Mouse (Mus musculus) midbrain, postnatal 0 days (tissue): Measurements from ENCODE around the gene Pax3. TPM values are rescaled to one million over a fixed set of nuclear protein-coding genes. Genes with fewer than 3 reads are reported as not detected.

Source experiments
- ATAC-seq: fragments of 200-750 bp; cut with Nextera tagmentation; 2 replicates; pipeline ENCODE4 v1.8.0; 2017; ENCODE audit warnings: moderate number of reproducible peaks, mild to moderate bottlenecking, moderate TSS enrichment, moderate library complexity; ENCODE audit not compliant: low FRiP score
- DNase-seq: peaks from one replicate; pipeline ENCODE4 v3.0.0-alpha.2; 2015; ENCODE audit warnings: low spot score
- H3K27ac ChIP-seq: fragments of 300-500 bp; sonication (generic); 2 replicates; pipeline ENCODE4 v1.5.1; 2014; ENCODE audit warnings: low read depth, mild to moderate bottlenecking, low read length, mixed read lengths
- H3K27me3 ChIP-seq: fragments of 300-500 bp; sonication (generic); 2 replicates; pipeline ENCODE4 v1.6.1; 2014; ENCODE audit warnings: low read length, control low read depth, mixed read lengths; ENCODE audit not compliant: insufficient read depth
- H3K36me3 ChIP-seq: fragments of 300-500 bp; sonication (generic); 2 replicates; pipeline ENCODE4 v1.6.1; 2014; ENCODE audit warnings: low read length, control low read depth, mixed read lengths; ENCODE audit not compliant: insufficient read depth
- H3K4me1 ChIP-seq: fragments of 300-500 bp; sonication (generic); 2 replicates; pipeline ENCODE4 v1.6.1; 2014; ENCODE audit warnings: mild to moderate bottlenecking, control low read depth, antibody characterized with exemption, low read length, mixed read lengths; ENCODE audit not compliant: insufficient read depth
- H3K4me2 ChIP-seq: fragments of 300-500 bp; sonication (generic); 2 replicates; pipeline ENCODE4 v1.6.1; 2014; ENCODE audit warnings: low read depth, mild to moderate bottlenecking, low read length, mixed read lengths; ENCODE audit not compliant: poor library complexity, severe bottlenecking
- H3K4me3 ChIP-seq: fragments of 300-500 bp; sonication (generic); 2 replicates; pipeline ENCODE4 v1.5.1; 2014; ENCODE audit warnings: low read depth, mild to moderate bottlenecking, low read length, moderate library complexity
- H3K9ac ChIP-seq: fragments of 300-500 bp; sonication (generic); replicated peaks from 2 replicates; pipeline ENCODE4 v1.6.1; 2014; ENCODE audit warnings: mild to moderate bottlenecking, low read length, moderate library complexity, mixed read lengths; ENCODE audit not compliant: poor library complexity, severe bottlenecking
- H3K9me3 ChIP-seq: fragments of 300-500 bp; sonication (generic); 2 replicates; pipeline ENCODE4 v1.6.1; 2016; ENCODE audit warnings: low read length, control low read depth
- CTCF ChIP-seq: IDR thresholded peaks from 2 replicates; pipeline ENCODE4 v1.5.1; 2016; ENCODE audit warnings: antibody characterized with exemption, mild to moderate bottlenecking
- WGBS: fragments of 180-500 bp; shearing (Covaris S2); extraction: QIAGEN DNeasy Blood & Tissue Kit; methylation state at CpG from one replicate; pipeline ENCODE4 v1.1.7; 2014; 5-methylcytosine and 5-hydroxymethylcytosine counted together
- polyA plus RNA-seq: library from polyadenylated mRNA; unstranded; fragments of >200 nt; fragmentation: Nextera tagmentation; extraction: Ambion mirVana; gene quantifications from 2 replicates; pipeline ENCODE4 v1.2.1, GENCODE M21; 2015
- total RNA-seq: library from RNA; depleted of rRNA; stranded (reverse); fragments of >200 nt; gene quantifications from 2 replicates; pipeline ENCODE4 v1.2.3, GENCODE M21; 2014

The Pax3 gene
- total and polyA plus RNA-seq, 2 experiments from 2014 or later = 4.5 to 5.8 TPM

- DNase-seq (no peak), ATAC-seq (no peak)
- no peaks in the 10 kb centered on the region for H3K4me1 ChIP-seq
- H3K9me3 ChIP-seq = no peaks in the 10 kb centered on the region
- H3K4me3 ChIP-seq = no peak overlapping the region
- no peak overlapping the region for H3K4me2 ChIP-seq
- H3K27me3 ChIP-seq = peaks cover 21% of the 10 kb centered on the region
- H3K36me3 ChIP-seq = no peaks in the 10 kb centered on the region
- WGBS = 43% methylated on average over 6 of the region's 6 CpGs
- no peak for TF ChIP-seq CTCF
- no peak overlapping the region for H3K27ac ChIP-seq
- no peak overlapping the region for H3K9ac ChIP-seq
These were observed 39.0 kb downstream of the Pax3 start for GRCm38 (mm10) chr1:78157930-78158329.

- no peak overlapping the region for H3K9ac ChIP-seq
- ATAC-seq = no peak
- peaks cover 21% of the 10 kb centered on the region for H3K27me3 ChIP-seq
- H3K36me3 ChIP-seq = no peaks in the 10 kb centered on the region
- no peaks in the 10 kb centered on the region for H3K9me3 ChIP-seq
- H3K4me3 ChIP-seq = no peak overlapping the region
- no peak overlapping the region for H3K27ac ChIP-seq
- H3K4me2 ChIP-seq = no peak overlapping the region
- TF ChIP-seq CTCF = no peak
- 87% methylated on average over 4 of the region's 4 CpGs for WGBS
- DNase-seq = no peak
- H3K4me1 ChIP-seq = no peaks in the 10 kb centered on the region
These were observed 41.1 kb downstream of the Pax3 start for GRCm38 (mm10) chr1:78155796-78156195.

GRCm38 (mm10) chr1:78148011-78148623 lies 48.8 kb downstream of the Pax3 start:
- WGBS = 51% methylated on average over 2 of the region's 2 CpGs
- peak; percentile 44 for DNase-seq
- no peak for TF ChIP-seq CTCF

GRCm38 (mm10) chr1:78143403-78143802 lies 53.5 kb downstream of the Pax3 start:
- no peak overlapping the region for H3K9ac ChIP-seq
- H3K4me1 ChIP-seq = no peaks in the 10 kb centered on the region
- WGBS = 18% methylated on average over 6 of the region's 6 CpGs
- peaks cover 39% of the 10 kb centered on the region for H3K27me3 ChIP-seq
- no peak for TF ChIP-seq CTCF
- no peaks in the 10 kb centered on the region for H3K9me3 ChIP-seq
- no peaks in the 10 kb centered on the region for H3K36me3 ChIP-seq
- ATAC-seq (no peak), DNase-seq (no peak)
- no peak overlapping the region for H3K27ac ChIP-seq
- H3K4me2 ChIP-seq = no peak overlapping the region
- no peak overlapping the region for H3K4me3 ChIP-seq

More at GRCm38 (mm10) chr1:78148011-78148623, 48.8 kb downstream of the Pax3 start:
- Histone ChIP-seq H3K36me3 (no peaks in the 10 kb centered on the region), H3K4me1 (no peaks in the 10 kb centered on the region), H3K4me3 (no peak overlapping the region), H3K27ac (no peak overlapping the region), H3K27me3 (peaks cover 41% of the 10 kb centered on the region), H3K9ac (no peak overlapping the region), H3K9me3 (no peaks in the 10 kb centered on the region), H3K4me2 (no peak overlapping the region)
- ATAC-seq = no peak

GRCm38 (mm10) chr1:78142912-78143311 lies 54.0 kb downstream of the Pax3 start:
- Histone ChIP-seq H3K36me3 (no peaks in the 10 kb centered on the region), H3K4me1 (no peaks in the 10 kb centered on the region), H3K9ac (no peak overlapping the region), H3K27ac (no peak overlapping the region), H3K4me2 (no peak overlapping the region), H3K9me3 (no peaks in the 10 kb centered on the region), H3K27me3 (peaks cover 34% of the 10 kb centered on the region), H3K4me3 (no peak overlapping the region)
- WGBS = 38% methylated on average over 6 of the region's 6 CpGs
- DNase-seq (no peak), ATAC-seq (no peak)
- no peak for TF ChIP-seq CTCF

- Histone ChIP-seq H3K27ac (no peak overlapping the region), H3K4me3 (no peak overlapping the region), H3K9me3 (no peaks in the 10 kb centered on the region), H3K27me3 (peaks cover 34% of the 10 kb centered on the region), H3K36me3 (no peaks in the 10 kb centered on the region), H3K4me1 (no peaks in the 10 kb centered on the region), H3K9ac (no peak overlapping the region), H3K4me2 (no peak overlapping the region)
- DNase-seq (peak; percentile 79), ATAC-seq (no peak)
- 28% methylated on average over 9 of the region's 9 CpGs for WGBS
- TF ChIP-seq CTCF = no peak
These were observed 55.0 kb downstream of the Pax3 start for GRCm38 (mm10) chr1:78141741-78142501.
